In genomic region chr14:75366741-75367140, GRCm38 (mm10) we compare ENCODE assay signal across 9 mouse cellular contexts.
DNase-seq lines count a peak whose midpoint lies in the region; ATAC-seq and TF ChIP-seq lines count a peak whose summit lies in the region.
"Had no signal": no experiment of that assay in that cellular context is flagged by ENCODE, and none has a peak within 500 bp of the region (broad histone marks: within the 10 kb centered on the region; RNA-seq: fewer than 3 reads in every experiment).

No protein-coding gene starts in this region.

- H3K9ac ChIP-seq in forebrain, embryonic 12.5 days = no peak overlapping the region
- H3K9ac ChIP-seq in liver, embryonic 14.5 days (replicated peaks) = no peak overlapping the region

- no peaks in the 10 kb centered on the region for H3K36me3 ChIP-seq in forebrain, embryonic 10.5 days (replicated peaks)
- H3K36me3 ChIP-seq in forebrain, embryonic 12.5 days (replicated peaks) = no peaks in the 10 kb centered on the region
- no peaks in the 10 kb centered on the region for H3K36me3 ChIP-seq in liver, embryonic 14.5 days (replicated peaks; ENCODE audit: control insufficient read depth, insufficient read depth, low read depth)

- H3K4me1 ChIP-seq in forebrain, embryonic 10.5 days = peaks cover 4% of the 10 kb centered on the region; the same call in 1 of the 2 replicates
- H3K4me1 ChIP-seq in forebrain, embryonic 12.5 days = no peaks in the 10 kb centered on the region
- H3K4me1 ChIP-seq in liver, embryonic 14.5 days (replicated peaks; ENCODE audit: control insufficient read depth in 2 of 2, insufficient read depth in 2 of 2, low read length in 1 of 2) = no peaks in the 10 kb centered on the region

- WGBS in forebrain, embryonic 10.5 days = 40% methylated on average over 11 of the region's 11 CpGs
- 39% methylated on average over 11 of the region's 11 CpGs for WGBS in forebrain, embryonic 12.5 days
- WGBS in liver, embryonic 14.5 days (ENCODE audit: insufficient replicate concordance) = 23% methylated on average over 11 of the region's 11 CpGs

- no peaks in the 10 kb centered on the region for H3K27me3 ChIP-seq in forebrain, embryonic 10.5 days (ENCODE audit: poor library complexity, severe bottlenecking)
- no peaks in the 10 kb centered on the region for H3K27me3 ChIP-seq in forebrain, embryonic 12.5 days
- H3K27me3 ChIP-seq in liver, embryonic 14.5 days (ENCODE audit: control insufficient read depth, insufficient read depth, low read length) = no peaks in the 10 kb centered on the region

- peak; percentile 29 for DNase-seq in forebrain, embryonic 10.5 days (ENCODE audit: extremely low spot score, low spot score)
- DNase-seq in lung, postnatal 10 days = peak; percentile 12
- DNase-seq in lung, postnatal 36 days = no peak
- peak; percentile 4 for DNase-seq in c-Kit-positive CD71-positive TER-119-negative erythroid progenitor cells, embryonic 14.5 days (ENCODE audit: low read depth)
- peak in 2 of 3 experiments; percentile 6 to 9 for DNase-seq in liver, embryonic 14.5 days (ENCODE audit: low read depth in 3 of 3, low spot score in 3 of 3)
- no peak for DNase-seq in right cerebral cortex, adult 18-20 months
- DNase-seq in right cerebral cortex, postnatal 14 days = no peak
- DNase-seq: lung, adult 18-20 months had no signal

- no peak for TF ChIP-seq CTCF in liver, embryonic 14.5 days (IDR thresholded peaks at IDR 0.05; ENCODE audit: low read depth)

- ATAC-seq in forebrain, embryonic 12.5 days (ENCODE audit: low FRiP score) = no peak
- ATAC-seq in liver, embryonic 14.5 days (ENCODE audit: insufficient read depth) = no peak

- no peak overlapping the region for H3K4me3 ChIP-seq in forebrain, embryonic 10.5 days
- H3K4me3 ChIP-seq in forebrain, embryonic 12.5 days (replicated peaks) = no peak overlapping the region
- no peak overlapping the region for H3K4me3 ChIP-seq in liver, embryonic 14.5 days (ENCODE audit: insufficient read depth in 1 of 2, low read depth in 2 of 2, low read length in 2 of 2)

- TF ChIP-seq EP300 in liver, embryonic 14.5 days (IDR thresholded peaks at IDR 0.05; ENCODE audit: low read depth) = no peak

- H3K9me3 ChIP-seq in forebrain, embryonic 10.5 days = no peaks in the 10 kb centered on the region
- H3K9me3 ChIP-seq in forebrain, embryonic 12.5 days = no peaks in the 10 kb centered on the region
- H3K9me3 ChIP-seq in liver, embryonic 14.5 days (ENCODE audit: control insufficient read depth, low read length) = no peaks in the 10 kb centered on the region

- no peak overlapping the region for H3K4me2 ChIP-seq in forebrain, embryonic 12.5 days
- no peak overlapping the region for H3K4me2 ChIP-seq in liver, embryonic 14.5 days (ENCODE audit: low read depth)

- no peak overlapping the region for H3K27ac ChIP-seq in forebrain, embryonic 10.5 days
- H3K27ac ChIP-seq in forebrain, embryonic 12.5 days = no peak overlapping the region
- no peak overlapping the region for H3K27ac ChIP-seq in liver, embryonic 14.5 days

Comparison
In these comparisons a context has a peak if more than half of its experiments do, and no peak if none do; other contexts are left out.
1. DNase-seq: peak in forebrain, embryonic 10.5 days (single experiment), lung, postnatal 10 days (single experiment), c-Kit-positive CD71-positive TER-119-negative erythroid progenitor cells, embryonic 14.5 days (single experiment) and liver, embryonic 14.5 days (2 of 3); none in lung, postnatal 36 days (single experiment), right cerebral cortex, adult 18-20 months (single experiment) and right cerebral cortex, postnatal 14 days (single experiment).